Mouse (Mus musculus) megakaryocyte, embryonic 14.5 days (primary cell): ENCODE data around the gene Gm45521. TPM values are rescaled to one million over a fixed set of nuclear protein-coding genes. Genes with fewer than 3 reads are reported as not detected.

Experiments used
- H3K27me3 ChIP-seq: replicated peaks from 2 replicates; pipeline ENCODE3; 2012; ENCODE audit warnings: inconsistent platforms
- H3K36me3 ChIP-seq: replicated peaks from 2 replicates; pipeline ENCODE3; 2012; ENCODE audit warnings: low read length, inconsistent platforms, mixed read lengths
- H3K4me1 ChIP-seq: 2 replicates; pipeline ENCODE4 v1.6.1; 2012; ENCODE audit warnings: inconsistent platforms
- H3K4me3 ChIP-seq: replicated peaks from 2 replicates; pipeline ENCODE3; 2012; ENCODE audit warnings: moderate library complexity, mild to moderate bottlenecking, inconsistent platforms
- H3K9me3 ChIP-seq: 2 replicates; pipeline ENCODE4 v1.6.1; 2012; ENCODE audit warnings: inconsistent platforms
- FLI1 ChIP-seq: IDR thresholded peaks from 2 replicates; pipeline ENCODE4 v1.6.1; 2012; ENCODE audit warnings: low read length, inconsistent platforms, mixed read lengths
- GATA1 ChIP-seq: IDR thresholded peaks from 3 replicates; pipeline ENCODE4 v1.6.1; 2012; ENCODE audit warnings: mixed read lengths, low read length, inconsistent platforms, borderline replicate concordance
- polyA plus RNA-seq: library from polyadenylated mRNA; stranded (reverse); fragments of >175 nt; gene quantifications from 2 replicates; pipeline ENCODE4 v1.2.3, GENCODE M21; 2012; ENCODE audit warnings: low replicate concordance; ENCODE audit not compliant: insufficient read depth

The Gm45521 gene
- polyA plus RNA-seq, 1 experiment, result not detected

GRCm38 (mm10) chr14:8007084-8007483 is 50.0 kb downstream of the Gm45521 start:
- TF ChIP-seq GATA1 (no peak), FLI1 (no peak)
- Histone ChIP-seq H3K4me3 (no peak overlapping the region), H3K4me1 (peaks cover 24% of the 10 kb centered on the region), H3K9me3 (no peaks in the 10 kb centered on the region), H3K36me3 (no peaks in the 10 kb centered on the region), H3K27me3 (peaks cover 38% of the 10 kb centered on the region)

GRCm38 (mm10) chr14:8007486-8007885 is 50.4 kb downstream of the Gm45521 start:
- Histone ChIP-seq H3K4me3 (no peak overlapping the region), H3K27me3 (peaks cover 34% of the 10 kb centered on the region), H3K9me3 (no peaks in the 10 kb centered on the region), H3K4me1 (peaks cover 20% of the 10 kb centered on the region), H3K36me3 (no peaks in the 10 kb centered on the region)
- TF ChIP-seq GATA1 (no peak), FLI1 (no peak)

- TF ChIP-seq FLI1 (no peak), GATA1 (no peak)
- Histone ChIP-seq H3K4me1 (peaks cover 17% of the 10 kb centered on the region), H3K36me3 (no peaks in the 10 kb centered on the region), H3K9me3 (no peaks in the 10 kb centered on the region), H3K4me3 (no peak overlapping the region), H3K27me3 (peaks cover 32% of the 10 kb centered on the region)
Measured at GRCm38 (mm10) chr14:8007923-8008322, 50.8 kb downstream of the Gm45521 start.

Other genes starting within 250 kb of the Gm45521 start
- not detected in 2 replicates for gene Gm26661, start 165.7 kb upstream of the Gm45521 start, polyA plus RNA-seq
- gene Flnb, start 139.3 kb upstream of the Gm45521 start, polyA plus RNA-seq, result 0.17 and 4.2 TPM in 2 replicates
- gene Dnase1l3, start 37.3 kb downstream of the Gm45521 start, polyA plus RNA-seq, result not detected in 2 replicates
- not detected in 2 replicates for gene Abhd6, start 45.6 kb downstream of the Gm45521 start, polyA plus RNA-seq
- gene Rpp14, start 123.1 kb downstream of the Gm45521 start, polyA plus RNA-seq, result 1.2 TPM in 1 of 2 replicates, not detected in the other
- 3.5 and 7.4 TPM in 2 replicates for gene Pxk, start 140.9 kb downstream of the Gm45521 start, polyA plus RNA-seq
- gene Pdhb, start 215.7 kb downstream of the Gm45521 start, polyA plus RNA-seq, result 47.0 TPM in 1 of 2 replicates, not detected in the other